Mouse (Mus musculus): ENCODE data around the gene Spon2. TPM values are rescaled to one million over a fixed set of nuclear protein-coding genes. Genes with fewer than 3 reads are reported as not detected.

The Spon2 gene
- polyA plus RNA-seq, 1 experiment = 102 TPM

DNA sequence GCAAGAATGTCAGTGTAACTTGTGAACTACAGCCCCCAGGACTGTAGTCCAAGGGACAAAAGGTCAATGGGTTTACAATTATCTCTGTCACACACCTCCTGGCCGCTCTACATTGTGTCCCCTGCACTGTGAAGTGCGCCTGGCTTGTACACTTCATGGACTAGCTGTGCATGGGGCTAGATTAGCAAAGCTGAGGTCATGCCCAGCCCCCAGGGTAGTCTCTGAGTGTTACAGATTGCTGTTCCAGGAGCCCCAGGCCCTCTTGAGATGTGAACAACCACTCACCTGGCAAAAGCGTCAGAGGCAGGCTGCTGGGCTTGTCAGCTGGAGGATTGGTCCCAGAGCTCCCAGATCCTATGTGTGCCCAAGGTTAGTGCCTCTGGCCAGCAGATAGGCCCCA lies 592 bp downstream of the Spon2 start:
- no peak for DNase-seq (ENCODE audit: low spot score)

- no peak for DNase-seq (ENCODE audit: low spot score)
These were observed 3.5 kb downstream of the Spon2 start for GRCm38 (mm10) chr5:33214723-33215122.

- DNase-seq (ENCODE audit: low spot score) = no peak
These were observed 7.0 kb downstream of the Spon2 start for GRCm38 (mm10) chr5:33211254-33211653.

DNA sequence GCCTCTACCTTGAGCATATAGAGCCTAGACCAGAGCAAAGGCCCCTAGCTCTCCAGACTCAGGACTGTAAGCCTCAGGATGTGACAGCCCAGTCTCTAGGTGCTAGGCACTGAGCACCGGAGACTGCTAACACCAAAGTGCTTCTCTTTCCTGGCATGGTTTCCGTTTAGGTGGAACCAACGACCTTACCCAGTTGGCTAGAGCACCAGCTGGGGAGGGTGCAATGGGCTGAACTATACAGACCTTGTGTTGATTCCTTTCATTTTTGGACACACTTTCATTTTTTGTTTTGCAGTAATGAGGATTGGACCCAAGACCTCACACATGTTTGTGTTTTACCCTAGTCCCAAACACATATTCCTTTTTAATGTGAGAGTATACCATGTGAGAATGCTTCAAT lies 7.7 kb downstream of the Spon2 start:
- no peak for DNase-seq (ENCODE audit: low spot score)

- no peak for DNase-seq (ENCODE audit: low spot score)
These were observed 9.6 kb downstream of the Spon2 start for GRCm38 (mm10) chr5:33208533-33209245.

DNA sequence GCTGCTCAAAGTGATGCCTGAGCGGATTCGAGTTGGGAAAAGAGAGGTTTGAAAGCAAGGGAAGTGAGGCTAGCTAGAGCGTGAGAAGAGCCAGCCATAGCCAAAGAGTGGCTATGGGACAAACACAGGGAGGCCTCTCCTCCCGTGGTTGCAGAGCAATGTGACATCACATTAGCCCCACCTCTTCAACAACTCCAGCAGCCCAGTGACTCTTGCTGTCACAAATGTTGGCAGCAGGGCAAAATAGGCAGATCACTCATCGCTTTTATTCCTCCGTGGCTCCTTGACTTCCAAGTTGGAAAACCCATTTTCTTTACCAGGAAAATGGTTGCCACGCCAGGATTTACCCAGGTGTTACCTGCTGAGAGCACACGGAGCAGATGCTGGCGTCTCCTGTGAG lies 11.1 kb downstream of the Spon2 start:
- DNase-seq (ENCODE audit: low spot score) = no peak

DNA sequence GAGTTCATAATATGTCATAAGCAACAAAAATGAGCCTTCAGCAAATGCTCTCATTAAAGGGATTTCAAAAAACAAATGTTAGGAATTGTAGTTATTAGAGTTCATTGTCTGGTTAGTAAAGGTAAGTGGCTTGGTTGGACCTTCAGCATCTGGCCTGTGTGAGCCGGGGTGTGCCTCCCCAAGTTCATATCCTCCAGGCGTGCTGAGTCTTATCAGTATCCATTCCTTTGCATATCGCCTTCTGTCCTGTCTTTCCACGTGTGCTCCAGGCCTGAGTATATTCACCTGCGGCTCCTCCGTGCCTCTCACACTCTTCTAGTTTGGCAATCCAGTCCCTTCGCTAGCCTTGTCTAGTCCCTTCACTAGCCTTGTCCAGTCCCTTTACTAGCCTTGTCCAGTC lies 11.9 kb downstream of the Spon2 start:
- no peak for DNase-seq (ENCODE audit: low spot score)

- DNase-seq (ENCODE audit: low spot score) = no peak
These were observed 14.0 kb downstream of the Spon2 start for GRCm38 (mm10) chr5:33204284-33204683.

DNA sequence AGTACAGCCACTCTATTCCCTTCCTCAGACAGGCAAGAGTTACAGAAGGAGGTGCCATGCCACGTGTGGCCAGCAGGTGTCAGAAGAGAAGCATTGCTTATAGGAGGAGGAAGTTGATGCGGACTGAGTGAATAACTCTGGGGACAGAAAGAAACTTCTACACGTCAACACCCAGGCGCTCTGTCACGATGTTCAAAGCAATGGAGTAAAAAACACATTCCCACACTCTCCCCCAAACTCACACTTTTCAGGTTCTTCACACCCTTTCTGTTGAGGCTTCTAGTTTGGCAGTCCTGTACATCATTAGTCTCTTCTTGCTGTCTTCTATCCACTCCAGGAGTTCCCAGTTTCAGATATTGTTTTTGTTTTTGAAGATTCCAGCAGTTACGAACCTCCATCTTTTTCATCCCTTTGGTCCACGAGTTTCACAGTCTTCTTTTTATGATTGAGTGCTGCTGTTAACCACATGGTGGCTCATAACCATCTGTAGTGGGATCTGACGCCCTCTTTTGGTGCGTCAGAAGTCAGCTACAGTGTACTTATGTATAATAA lies 14.5 kb downstream of the Spon2 start:
- DNase-seq (ENCODE audit: low spot score) = no peak

GRCm38 (mm10) chr5:33203171-33203565 lies 15.1 kb downstream of the Spon2 start:
- no peak for DNase-seq (ENCODE audit: low spot score)

DNA sequence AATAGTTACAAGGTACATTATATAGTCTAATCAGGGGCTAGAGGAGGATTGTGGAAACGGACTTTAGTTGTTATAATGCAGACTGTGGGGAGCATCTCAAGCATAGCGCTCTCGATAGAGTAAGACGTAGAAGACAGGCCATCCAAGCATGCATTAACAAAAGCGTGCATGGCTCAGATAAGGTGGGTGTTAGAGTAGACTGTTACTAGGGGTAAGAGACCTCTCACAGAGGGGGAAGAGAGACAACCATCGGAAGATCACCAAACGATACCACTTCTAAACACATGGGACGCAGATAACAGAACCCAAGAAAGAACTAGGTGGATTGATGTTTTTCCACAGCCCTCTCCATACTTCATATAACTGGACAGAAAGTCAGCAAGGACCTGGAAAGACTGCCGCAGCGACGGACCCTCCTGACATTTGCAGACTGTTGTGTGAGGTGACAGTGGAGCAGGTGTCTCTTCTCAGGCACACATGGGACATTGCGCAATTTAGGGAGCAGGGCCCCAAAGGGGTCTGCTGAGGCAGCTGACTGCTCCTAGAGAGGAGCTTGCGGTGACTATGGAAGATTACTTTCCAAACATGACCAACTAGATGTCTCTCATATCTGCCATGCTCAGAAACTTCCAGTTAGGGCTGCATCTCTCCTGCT lies 15.6 kb downstream of the Spon2 start:
- no peak for DNase-seq (ENCODE audit: low spot score)

GRCm38 (mm10) chr5:33201697-33202096 lies 16.6 kb downstream of the Spon2 start:
- no peak for DNase-seq (ENCODE audit: low spot score)

DNA sequence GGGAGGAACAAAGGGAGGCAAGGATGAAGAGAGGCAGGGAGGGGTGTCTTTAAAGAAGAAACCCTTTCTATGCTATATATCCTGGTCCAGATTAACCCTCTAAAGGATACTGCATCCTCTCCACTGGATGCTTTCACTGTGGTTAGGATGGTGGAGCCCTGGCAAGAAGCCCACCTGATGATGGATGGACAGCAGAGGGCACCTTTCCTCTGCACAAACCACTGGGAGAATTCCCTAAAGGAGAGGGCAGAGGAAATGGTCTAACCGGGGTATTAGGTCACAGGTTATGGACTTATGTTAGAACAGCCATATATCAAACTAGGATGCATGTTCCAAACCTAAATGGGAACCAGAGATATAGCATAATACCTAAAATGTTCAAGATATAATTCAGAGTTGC lies 18.2 kb downstream of the Spon2 start:
- no peak for DNase-seq (ENCODE audit: low spot score)

DNA sequence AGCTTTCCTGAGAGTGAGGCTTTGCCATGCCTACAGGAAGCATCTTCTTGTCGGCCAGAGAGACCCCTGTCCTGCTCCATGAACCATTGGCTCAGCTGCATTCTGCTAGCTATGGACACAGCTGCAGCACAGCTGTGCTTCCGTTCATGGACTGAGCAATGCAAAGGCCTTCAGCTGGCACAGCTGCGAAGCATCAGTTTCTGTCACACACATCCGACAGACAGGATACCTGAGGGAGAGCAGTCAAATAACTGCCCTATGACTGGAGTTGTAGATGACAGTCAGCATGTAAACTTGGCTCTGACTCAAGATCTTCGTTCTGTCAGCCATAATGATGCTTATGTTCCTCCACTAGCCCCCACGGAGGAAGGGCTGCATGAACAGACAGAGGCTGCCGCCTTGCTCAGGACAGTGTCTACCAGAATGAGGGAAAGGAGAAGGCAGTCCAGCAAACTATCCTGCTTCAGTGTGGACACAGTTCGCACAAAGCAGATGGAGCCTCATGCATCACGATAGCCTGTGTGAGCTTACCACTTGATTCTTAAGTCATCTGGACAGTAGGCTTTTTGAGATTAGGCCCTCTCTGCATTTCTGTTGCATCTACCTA lies 22.9 kb downstream of the Spon2 start:
- DNase-seq (ENCODE audit: low spot score) = no peak

- DNase-seq (ENCODE audit: low spot score) = no peak
These were observed 24.7 kb downstream of the Spon2 start for GRCm38 (mm10) chr5:33193567-33193966.

Other genes with a start within 250 kb of the Spon2 start
- 211 and 229 TPM in 2 replicates for gene Ywhah, start 199.6 kb downstream of the Spon2 start, polyA plus RNA-seq (2012; rRNA removed)
- 2.3 and 3.0 TPM in 2 replicates for gene Slc5a1, start 114.2 kb downstream of the Spon2 start, polyA plus RNA-seq (2012; rRNA removed)
- 148 and 156 TPM in 2 replicates for gene Ctbp1, start 56.5 kb upstream of the Spon2 start, polyA plus RNA-seq (2012; rRNA removed)
- gene Maea, start 117.1 kb upstream of the Spon2 start, polyA plus RNA-seq (2012; rRNA removed) = 134 and 160 TPM in 2 replicates
- gene Uvssa, start 160.1 kb upstream of the Spon2 start, polyA plus RNA-seq (2012; rRNA removed) = 10.9 and 11.0 TPM in 2 replicates
- not detected in 2 replicates for gene Nkx1-1, start 215.5 kb upstream of the Spon2 start, polyA plus RNA-seq (2012; rRNA removed)

Measured in urinary bladder, adult 2 months (tissue).